10 mouse cellular contexts compared by ENCODE assay signal in genomic region chr19:23833685-23834682, GRCm38 (mm10).
DNase-seq lines count a peak whose midpoint lies in the region; ATAC-seq and TF ChIP-seq lines count a peak whose summit lies in the region.
"Had no signal": no experiment of that assay in that cellular context is flagged by ENCODE, and none has a peak within 500 bp of the region (broad histone marks: within the 10 kb centered on the region; RNA-seq: fewer than 3 reads in every experiment).

No protein-coding gene starts in this region.

- peak; percentile 73 for ATAC-seq in hindbrain, embryonic 13.5 days (ENCODE audit: low FRiP score)
- peak; percentile 27 for ATAC-seq in neural tube, embryonic 15.5 days (ENCODE audit: low FRiP score)
- ATAC-seq in kidney, embryonic 14.5 days (ENCODE audit: low FRiP score, low TSS enrichment), result no peak
- ATAC-seq in lung, postnatal 0 days, result no peak

- H3K9me3 ChIP-seq in hindbrain, embryonic 13.5 days, result no peaks in the 10 kb centered on the region
- H3K9me3 ChIP-seq in neural tube, embryonic 15.5 days (replicated peaks), result no peaks in the 10 kb centered on the region
- no peaks in the 10 kb centered on the region for H3K9me3 ChIP-seq in kidney, embryonic 14.5 days (ENCODE audit: control insufficient read depth, low read length)
- no peaks in the 10 kb centered on the region for H3K9me3 ChIP-seq in lung, postnatal 0 days (ENCODE audit: low read length)
- H3K9me3 ChIP-seq: heart, embryonic 13.5 days had no signal

- H3K27ac ChIP-seq in hindbrain, embryonic 13.5 days, result peak overlapping the region; percentile 69
- H3K27ac ChIP-seq in neural tube, embryonic 15.5 days (replicated peaks), result peak overlapping the region; percentile 76
- H3K27ac ChIP-seq in kidney, embryonic 14.5 days (ENCODE audit: low read depth, low read length), result no peak overlapping the region
- H3K27ac ChIP-seq in lung, postnatal 0 days (ENCODE audit: low read length), result no peak overlapping the region
- H3K27ac ChIP-seq: heart, embryonic 13.5 days; macrophage had no signal

- peak; percentile 20 for DNase-seq in adrenal gland, adult 2 months
- DNase-seq in adrenal gland, adult 18-20 months (ENCODE audit: low spot score in 2 of 2), result no peak
- peak; percentile 56 to 63 for DNase-seq in right cerebral cortex, postnatal 10 days (ENCODE audit: low spot score in 2 of 2)
- DNase-seq in right cerebral cortex, postnatal 14 days, result no peak
- no peak for DNase-seq in lung, postnatal 0 days (ENCODE audit: low spot score)

- H3K4me3 ChIP-seq in hindbrain, embryonic 13.5 days, result no peak overlapping the region
- H3K4me3 ChIP-seq in neural tube, embryonic 15.5 days (replicated peaks), result no peak overlapping the region
- H3K4me3 ChIP-seq in kidney, embryonic 14.5 days (ENCODE audit: low read length), result no peak overlapping the region
- H3K4me3 ChIP-seq in lung, postnatal 0 days (ENCODE audit: low read depth, low read length), result no peak overlapping the region
- H3K4me3 ChIP-seq: heart, embryonic 13.5 days had no signal

- no peak overlapping the region for H3K4me2 ChIP-seq in hindbrain, embryonic 13.5 days
- H3K4me2 ChIP-seq in neural tube, embryonic 15.5 days, result peak overlapping the region; percentile 15; the same call in 1 of the 2 replicates
- no peak overlapping the region for H3K4me2 ChIP-seq in kidney, embryonic 14.5 days (replicated peaks; ENCODE audit: low read depth, low read length)
- H3K4me2 ChIP-seq in lung, postnatal 0 days (replicated peaks; ENCODE audit: low read depth, low read length), result no peak overlapping the region
- H3K4me2 ChIP-seq: heart, embryonic 13.5 days had no signal

- peaks cover 33% of the 10 kb centered on the region for H3K4me1 ChIP-seq in hindbrain, embryonic 13.5 days (replicated peaks)
- H3K4me1 ChIP-seq in neural tube, embryonic 15.5 days, result peaks cover 35% of the 10 kb centered on the region
- no peaks in the 10 kb centered on the region for H3K4me1 ChIP-seq in kidney, embryonic 14.5 days (ENCODE audit: control insufficient read depth, insufficient read depth, low read length)
- no peaks in the 10 kb centered on the region for H3K4me1 ChIP-seq in lung, postnatal 0 days (ENCODE audit: insufficient read depth, low read depth, low read length)

- 37% methylated on average over 14 of the region's 14 CpGs for WGBS in hindbrain, embryonic 13.5 days
- 24% methylated on average over 14 of the region's 14 CpGs for WGBS in neural tube, embryonic 15.5 days
- WGBS in kidney, embryonic 14.5 days, result 72% methylated on average over 14 of the region's 14 CpGs
- 74% methylated on average over 14 of the region's 14 CpGs for WGBS in lung, postnatal 0 days

- TF ChIP-seq CTCF in lung, postnatal 0 days (IDR thresholded peaks at IDR 0.05), result no peak

- no peaks in the 10 kb centered on the region for H3K36me3 ChIP-seq in hindbrain, embryonic 13.5 days
- H3K36me3 ChIP-seq in neural tube, embryonic 15.5 days, result no peaks in the 10 kb centered on the region
- no peaks in the 10 kb centered on the region for H3K36me3 ChIP-seq in kidney, embryonic 14.5 days (ENCODE audit: control insufficient read depth, insufficient read depth, low read length)
- H3K36me3 ChIP-seq in lung, postnatal 0 days (ENCODE audit: insufficient read depth, low read length), result no peaks in the 10 kb centered on the region
- H3K36me3 ChIP-seq: heart, embryonic 13.5 days had no signal

- no peaks in the 10 kb centered on the region for H3K27me3 ChIP-seq in hindbrain, embryonic 13.5 days
- no peaks in the 10 kb centered on the region for H3K27me3 ChIP-seq in neural tube, embryonic 15.5 days (replicated peaks)
- H3K27me3 ChIP-seq in kidney, embryonic 14.5 days (ENCODE audit: control insufficient read depth, insufficient read depth, low read length), result no peaks in the 10 kb centered on the region
- H3K27me3 ChIP-seq in lung, postnatal 0 days (replicated peaks; ENCODE audit: insufficient read depth, low read length), result no peaks in the 10 kb centered on the region
- H3K27me3 ChIP-seq: heart, embryonic 13.5 days had no signal

- no peak for TF ChIP-seq EP300 in lung, postnatal 0 days (IDR thresholded peaks at IDR 0.05)

- no peak overlapping the region for H3K9ac ChIP-seq in hindbrain, embryonic 13.5 days
- H3K9ac ChIP-seq in neural tube, embryonic 15.5 days (replicated peaks), result no peak overlapping the region
- no peak overlapping the region for H3K9ac ChIP-seq in kidney, embryonic 14.5 days (ENCODE audit: low read depth, low read length)
- no peak overlapping the region for H3K9ac ChIP-seq in lung, postnatal 0 days (replicated peaks; ENCODE audit: low read depth)
- H3K9ac ChIP-seq: heart, embryonic 13.5 days had no signal

Comparison
In these comparisons a context has a peak if more than half of its experiments do, and no peak if none do; other contexts are left out.
1. DNase-seq: peak in adrenal gland, adult 2 months (single experiment) and right cerebral cortex, postnatal 10 days (2 of 2); none in adrenal gland, adult 18-20 months (0 of 2), right cerebral cortex, postnatal 14 days (single experiment) and lung, postnatal 0 days (single experiment).
2. ATAC-seq: peak in hindbrain, embryonic 13.5 days (single experiment) and neural tube, embryonic 15.5 days (single experiment); none in kidney, embryonic 14.5 days (single experiment) and lung, postnatal 0 days (single experiment).
3. H3K27ac ChIP-seq: peak in hindbrain, embryonic 13.5 days (single experiment) and neural tube, embryonic 15.5 days (single experiment); none in kidney, embryonic 14.5 days (single experiment) and lung, postnatal 0 days (single experiment).